Mouse (Mus musculus) natural killer cell, adult 2 months (primary cell): ENCODE results near the gene Ears2.
"Not testable (repeated sequence)": the region's sequence is repeated elsewhere in the genome, so short reads cannot be mapped to it uniquely, and the experiment has no call there.

Experiments
- DNase-seq, 2 experiments: peaks; one replicate each; pipeline ENCODE4 v3.0.0; 2022; ENCODE audit warnings: low spot score in 2 of 2

Ears2 gene

GRCm38 (mm10) chr7:122066945-122067516, at the start of gene Ears2, which contains the start of gene Ubfd1:
TSS of gene Ears2 (minus strand) at chr7:122067263.
TSS of gene Ubfd1 (plus strand) at chr7:122067175.
- peak; percentile 95 for DNase-seq

GRCm38 (mm10) chr7:122108206-122108605, 41.1 kb upstream of the Ears2 start:
- no peak for DNase-seq

GRCm38 (mm10) chr7:122101747-122102244, 34.7 kb upstream of the Ears2 start, which contains the start of gene Ndufab1:
TSS of gene Ndufab1 (minus strand) at chr7:122101886.
- peak; percentile 71 to 82 for DNase-seq

- not testable (repeated sequence) for DNase-seq
These were observed 34.1 kb upstream of the Ears2 start for GRCm38 (mm10) chr7:122101014-122101746.

- DNase-seq = peak; percentile 45 to 61
These were observed 32.2 kb upstream of the Ears2 start for GRCm38 (mm10) chr7:122099222-122099621.

- DNase-seq = no peak
These were observed 30.9 kb upstream of the Ears2 start for GRCm38 (mm10) chr7:122098009-122098408.

GRCm38 (mm10) chr7:122094564-122095330, 27.7 kb upstream of the Ears2 start:
- DNase-seq = peak in 1 of 2 experiments; percentile 15

- DNase-seq = peak in 1 of 2 experiments; percentile 37
These were observed 20.3 kb upstream of the Ears2 start for GRCm38 (mm10) chr7:122087195-122087982.

- no peak for DNase-seq
These were observed 14.0 kb upstream of the Ears2 start for GRCm38 (mm10) chr7:122081071-122081470.

GRCm38 (mm10) chr7:122079798-122080554, 12.9 kb upstream of the Ears2 start:
- no peak for DNase-seq

GRCm38 (mm10) chr7:122074374-122074773, 7.3 kb upstream of the Ears2 start:
- DNase-seq = no peak

- no peak for DNase-seq
These were observed 686 bp upstream of the Ears2 start for GRCm38 (mm10) chr7:122067517-122068381.

GRCm38 (mm10) chr7:122066102-122066944, 740 bp downstream of the Ears2 start:
- no peak for DNase-seq

GRCm38 (mm10) chr7:122065656-122066055, 1.4 kb downstream of the Ears2 start:
- no peak for DNase-seq

- no peak for DNase-seq
These were observed 10.4 kb downstream of the Ears2 start for GRCm38 (mm10) chr7:122056633-122057032.

GRCm38 (mm10) chr7:122050834-122051233, 16.2 kb downstream of the Ears2 start:
- DNase-seq = no peak

- DNase-seq = no peak
These were observed 18.9 kb downstream of the Ears2 start for GRCm38 (mm10) chr7:122048191-122048590.

- no peak for DNase-seq
These were observed 20.2 kb downstream of the Ears2 start for GRCm38 (mm10) chr7:122046813-122047212.

GRCm38 (mm10) chr7:122045711-122046110, 21.4 kb downstream of the Ears2 start:
- DNase-seq = no peak
